Mouse (Mus musculus): ENCODE results near the gene Sema3c.

The Sema3c gene

DNA sequence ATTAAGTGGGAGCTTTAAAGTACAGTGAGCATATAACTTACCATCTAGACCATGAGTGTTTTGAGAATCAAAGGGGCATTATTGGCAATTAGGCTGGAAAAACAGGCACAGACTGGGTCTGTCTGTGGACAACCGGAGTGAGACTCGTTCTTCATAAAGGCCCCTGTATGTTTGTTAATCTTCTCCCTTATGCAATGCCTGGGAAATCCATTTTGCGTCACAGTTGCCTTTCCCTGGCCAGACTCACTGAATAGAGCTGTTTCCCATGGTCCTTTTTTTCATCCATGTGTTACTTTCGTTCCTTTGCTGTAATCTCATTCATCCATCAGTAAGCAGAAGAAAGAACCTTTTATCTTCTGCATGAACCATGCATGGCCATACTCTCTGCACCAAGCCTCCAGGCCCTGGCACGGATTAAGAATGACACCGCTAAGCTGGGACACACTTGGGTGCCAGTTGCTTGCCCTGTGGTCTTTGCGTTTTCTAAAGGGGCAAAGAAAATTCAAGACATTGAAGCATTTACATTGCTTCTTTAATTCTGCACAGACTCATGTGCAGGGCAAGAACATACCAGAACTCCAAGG is 73.7 kb downstream of the Sema3c start:
- no peak for DNase-seq (ENCODE audit: low spot score)

DNA sequence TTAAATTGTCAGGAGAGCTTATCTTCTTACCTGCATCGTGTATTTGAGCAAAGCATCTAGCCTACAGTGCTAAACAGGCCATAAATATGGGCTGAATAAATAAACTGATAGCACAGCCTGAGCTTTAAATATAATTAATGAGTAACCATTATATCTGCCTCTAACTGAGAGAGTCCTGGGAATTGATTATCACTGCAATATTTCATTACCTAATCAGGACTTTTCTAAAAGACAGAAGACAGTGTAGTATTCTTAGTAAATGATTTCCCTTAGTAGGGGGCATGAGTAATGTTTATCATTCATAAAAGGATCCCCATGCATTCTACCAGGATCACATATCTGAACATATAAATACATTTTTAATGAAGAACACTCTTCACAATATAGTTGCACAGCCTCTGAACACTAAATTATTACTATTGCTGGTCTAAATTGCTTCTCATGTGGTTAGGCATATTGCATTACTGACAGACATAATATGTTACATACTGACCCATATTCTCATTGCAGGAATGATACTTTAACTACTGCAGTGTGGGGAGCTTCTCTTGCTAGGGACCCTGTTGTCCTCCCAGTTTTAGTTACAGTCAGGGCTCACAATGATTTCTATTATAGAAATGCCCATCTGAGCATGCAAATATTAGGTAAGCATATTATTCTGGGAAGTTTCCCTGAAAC is 74.9 kb downstream of the Sema3c start:
- no peak for DNase-seq (ENCODE audit: low spot score)

- DNase-seq (ENCODE audit: low spot score): no peak
Observed at GRCm38 (mm10) chr5:17661223-17661622, 87.1 kb downstream of the Sema3c start.

DNA sequence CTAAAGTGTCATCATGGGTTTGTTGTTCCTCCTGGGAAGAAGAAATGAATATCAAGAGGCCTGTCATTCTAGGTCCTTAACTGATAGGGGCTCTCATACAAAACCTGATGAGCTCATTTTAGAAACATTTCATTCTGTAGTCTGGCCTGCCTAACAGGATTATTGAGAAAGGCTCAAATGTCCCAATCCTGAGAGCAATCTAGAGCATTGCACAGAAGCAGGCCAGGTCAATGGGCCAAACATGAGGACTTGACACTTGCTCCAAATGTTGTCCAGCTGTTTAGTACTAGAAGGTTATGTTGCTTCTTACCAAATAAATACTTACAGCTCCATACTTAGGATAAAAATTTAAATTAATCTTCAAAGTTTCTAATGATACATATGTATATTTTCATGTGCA is 97.3 kb downstream of the Sema3c start:
- no peak for DNase-seq (ENCODE audit: low spot score)

DNA sequence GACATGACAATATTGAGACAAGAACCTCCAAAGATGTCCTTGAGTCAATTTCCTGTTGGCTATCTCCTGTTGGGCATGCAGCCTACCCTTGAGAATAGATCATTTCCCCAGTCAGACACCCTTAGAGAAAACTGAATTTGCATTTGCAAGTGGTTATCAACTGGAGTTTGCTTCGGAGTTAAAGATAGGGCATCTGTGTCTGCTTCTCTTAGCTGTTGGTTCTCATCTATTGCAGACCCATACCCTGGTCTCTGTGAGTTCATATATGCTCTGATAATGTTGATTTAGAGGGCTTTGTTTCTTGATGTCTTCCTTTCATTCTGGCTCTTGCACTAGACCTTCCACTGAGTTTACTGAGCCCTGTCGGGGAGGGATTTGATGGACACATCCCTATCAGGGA is 106.8 kb downstream of the Sema3c start:
- no peak for DNase-seq (ENCODE audit: low spot score)

DNA sequence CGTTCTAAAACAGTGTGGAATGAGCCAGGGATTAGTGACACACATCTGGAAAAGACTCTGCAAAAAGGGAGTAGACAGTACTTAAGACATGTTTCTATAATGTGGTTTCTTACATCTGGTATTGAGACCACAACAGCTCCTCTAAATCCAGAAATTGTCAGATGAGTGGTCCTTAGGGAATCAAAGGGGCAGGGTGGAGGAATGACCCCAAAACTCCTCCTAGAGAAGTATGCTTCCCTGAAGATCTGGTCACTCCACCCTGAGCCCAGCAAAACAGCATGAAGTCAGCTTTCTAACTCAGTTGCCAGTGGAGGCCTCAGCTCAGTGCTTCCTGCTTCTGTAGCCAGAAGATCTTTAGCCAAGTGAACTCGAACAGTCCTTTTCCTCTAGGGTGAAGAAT is 115.0 kb downstream of the Sema3c start:
- DNase-seq (ENCODE audit: low spot score): peak; percentile 14

DNA sequence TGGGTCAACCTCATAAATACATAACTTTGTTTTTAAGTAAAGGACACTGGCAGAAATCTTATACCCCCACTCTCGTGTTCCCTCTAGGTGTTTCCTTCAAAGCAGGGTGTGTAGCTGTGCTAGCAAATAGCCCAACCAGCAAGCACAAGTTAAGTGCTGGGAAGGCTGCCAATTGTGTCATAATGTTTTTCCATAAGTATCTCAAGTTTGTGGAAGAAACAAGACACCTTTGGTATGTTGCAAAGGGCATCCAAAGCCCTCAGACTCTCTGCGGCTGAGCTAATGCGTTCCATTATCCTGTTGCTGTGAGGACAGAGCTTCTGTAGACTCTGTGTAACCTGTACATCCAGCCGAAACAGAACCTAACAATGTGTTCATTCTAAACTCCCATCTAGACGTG is 115.5 kb downstream of the Sema3c start:
- DNase-seq (ENCODE audit: low spot score): no peak

- DNase-seq (ENCODE audit: low spot score): peak; percentile 35
Observed at GRCm38 (mm10) chr5:17695366-17695765, 121.3 kb downstream of the Sema3c start.

DNA sequence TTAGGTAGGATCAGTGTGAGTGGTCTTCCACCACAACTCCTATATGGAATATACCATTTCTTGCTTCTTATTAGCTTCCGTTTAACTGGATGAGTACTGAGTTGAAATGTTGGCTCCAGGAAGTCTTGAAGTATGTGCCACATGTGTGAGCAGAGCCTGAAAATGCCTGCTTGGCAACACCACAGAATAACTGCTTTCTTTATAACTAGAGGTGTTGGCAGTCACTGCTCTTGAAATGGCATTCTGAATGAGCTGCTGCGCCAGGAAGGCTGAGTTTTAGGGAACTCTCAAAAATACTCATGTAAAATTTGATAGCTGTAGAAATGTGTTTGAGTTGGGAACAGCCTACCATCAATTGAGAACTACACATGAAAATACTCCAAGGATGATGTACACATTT is 124.8 kb downstream of the Sema3c start:
- no peak for DNase-seq (ENCODE audit: low spot score)

DNA sequence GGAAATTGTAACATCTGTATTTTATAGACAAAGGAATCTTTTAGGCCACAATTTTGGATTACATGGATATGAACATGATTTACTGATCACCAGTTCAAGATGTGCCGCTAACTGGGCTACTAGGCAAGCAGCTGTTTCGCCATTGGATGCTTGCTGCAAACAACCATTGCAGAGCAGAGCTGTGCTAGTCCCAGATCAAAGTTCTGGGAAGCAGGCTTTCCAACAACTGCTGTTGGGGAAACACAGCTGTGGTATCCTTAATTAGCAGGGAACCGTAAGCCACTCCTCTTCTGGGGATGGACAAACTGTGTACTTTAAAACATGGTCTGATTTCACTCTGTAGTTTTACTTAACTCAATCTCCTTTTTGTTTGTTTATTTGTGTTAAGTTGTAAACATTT is 130.1 kb downstream of the Sema3c start:
- no peak for DNase-seq (ENCODE audit: low spot score)

DNA sequence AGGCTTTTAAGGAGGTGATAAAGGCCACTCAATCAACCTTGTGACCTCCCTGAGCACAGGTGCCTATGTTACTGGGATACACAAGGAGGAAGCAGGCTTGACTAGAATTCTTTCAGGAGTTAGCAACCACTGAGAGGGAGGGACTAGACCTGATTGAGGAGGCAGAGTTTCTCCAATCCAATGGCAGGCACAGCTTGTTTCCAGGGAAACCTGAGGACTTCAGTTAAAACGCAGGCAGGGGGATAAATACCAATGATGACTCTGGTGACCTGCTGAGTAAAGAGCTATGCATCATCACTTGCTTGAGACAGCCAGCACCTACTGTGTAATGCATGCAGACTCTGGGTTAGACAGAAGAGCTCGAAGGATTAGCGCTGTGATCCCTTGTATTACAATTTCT is 133.0 kb downstream of the Sema3c start:
- DNase-seq (ENCODE audit: low spot score): no peak

DNA sequence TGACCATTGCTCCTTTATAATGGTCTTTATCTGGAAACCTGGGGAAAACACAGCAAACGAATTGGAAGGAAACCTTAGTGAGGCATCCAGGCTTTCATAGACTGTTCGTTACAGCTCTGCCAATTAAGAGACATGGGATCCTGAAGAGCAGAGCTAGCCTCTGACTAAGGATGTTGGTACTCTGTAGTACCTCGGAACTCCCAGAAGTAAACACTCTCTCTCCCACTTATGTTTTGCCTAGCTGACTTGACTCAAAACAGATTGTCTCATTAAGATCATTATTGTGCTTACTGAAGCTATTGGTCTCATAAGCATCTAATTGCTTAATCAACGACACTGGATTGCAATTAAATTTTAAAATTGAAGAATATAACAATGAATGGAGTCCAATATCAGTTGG is 138.3 kb downstream of the Sema3c start:
- DNase-seq (ENCODE audit: low spot score): no peak

- DNase-seq (ENCODE audit: low spot score): no peak
Observed at GRCm38 (mm10) chr5:17715206-17715605, 141.1 kb downstream of the Sema3c start.

- no peak for DNase-seq (ENCODE audit: low spot score)
Observed at GRCm38 (mm10) chr5:17720011-17720410, 145.9 kb downstream of the Sema3c start.

GRCm38 (mm10) chr5:17724031-17724430 is 149.9 kb downstream of the Sema3c start:
- no peak for DNase-seq (ENCODE audit: low spot score)

DNA sequence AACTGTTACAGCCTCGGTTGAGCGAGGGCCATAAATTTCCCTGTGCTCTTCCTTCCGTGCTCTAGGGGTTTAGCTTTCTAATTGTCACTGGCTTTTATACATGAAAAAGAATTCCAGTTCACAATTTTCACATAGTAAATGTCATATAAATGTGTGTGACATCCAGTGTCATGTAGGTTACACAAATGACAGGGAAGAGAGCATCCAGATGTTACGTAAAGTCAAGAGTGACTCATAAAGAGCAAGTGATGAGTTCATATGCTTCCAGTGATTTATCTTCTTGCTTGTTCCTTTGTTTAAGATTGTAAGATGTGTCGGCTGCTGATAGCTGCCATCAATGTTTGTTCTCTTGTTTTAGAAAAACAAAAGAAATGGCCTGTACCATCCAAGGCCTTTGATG is 154.0 kb downstream of the Sema3c start:
- DNase-seq (ENCODE audit: low spot score): no peak

GRCm38 (mm10) chr5:17739805-17740204 is 165.7 kb downstream of the Sema3c start:
- no peak for DNase-seq (ENCODE audit: low spot score)

DNA sequence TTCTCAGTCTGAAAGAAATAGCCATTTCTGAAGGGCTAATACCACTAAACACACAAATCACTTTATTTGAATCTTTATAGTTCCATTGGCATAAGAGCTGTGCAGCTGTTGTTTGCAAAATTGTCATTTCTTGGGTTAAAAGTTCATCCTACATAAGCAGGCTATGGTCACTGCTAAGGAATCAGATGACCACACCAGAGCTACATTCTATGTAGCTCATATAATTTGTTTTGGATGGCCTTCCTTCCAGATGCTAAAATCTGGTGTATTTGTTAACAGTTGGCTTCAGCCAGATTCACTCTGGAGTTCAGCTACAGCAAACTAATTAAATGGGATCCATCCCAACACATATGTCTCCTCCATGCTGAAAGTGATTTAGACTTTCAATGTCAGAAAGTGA is 172.4 kb downstream of the Sema3c start:
- DNase-seq (ENCODE audit: low spot score): no peak

DNA sequence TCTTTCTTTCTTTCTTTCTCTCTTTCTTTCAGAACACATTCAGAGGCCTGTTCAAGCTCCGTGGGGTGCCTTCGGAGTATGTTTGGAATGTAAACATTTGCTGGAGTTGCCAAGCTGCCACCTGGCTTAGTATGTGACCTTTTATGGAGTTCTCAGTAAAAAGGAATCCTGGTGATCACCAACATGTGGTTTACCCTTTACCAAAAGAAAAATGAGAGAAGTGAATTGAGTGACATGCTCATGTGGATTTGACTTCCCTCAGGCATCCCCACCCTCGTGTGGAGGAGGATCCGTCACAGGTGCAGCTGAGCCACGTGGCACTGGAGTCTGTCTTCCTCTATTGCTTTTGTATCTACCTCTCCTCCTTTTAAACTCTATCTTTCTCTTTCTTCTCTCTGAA is 173.1 kb downstream of the Sema3c start:
- no peak for DNase-seq (ENCODE audit: low spot score)

DNA sequence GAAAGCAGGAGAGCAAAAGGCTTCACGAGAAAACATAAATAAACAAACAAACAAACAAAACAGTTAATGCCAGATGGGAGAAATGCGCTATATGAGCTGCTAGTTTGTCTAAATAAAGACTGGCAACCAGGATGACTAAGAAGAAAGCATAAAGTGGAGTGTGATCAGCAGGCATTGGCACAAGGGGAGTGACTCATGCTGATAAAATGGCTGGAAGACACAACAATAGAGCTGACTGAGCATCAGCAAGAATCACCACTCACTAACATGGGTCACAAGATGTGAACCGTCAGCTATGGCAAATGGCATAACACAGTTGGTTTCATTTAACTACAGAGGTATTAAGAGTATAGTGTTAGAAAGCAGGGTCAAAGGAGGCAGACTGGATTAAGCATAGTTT is 174.2 kb downstream of the Sema3c start:
- DNase-seq (ENCODE audit: low spot score): no peak

- DNase-seq (ENCODE audit: low spot score): no peak
Observed at GRCm38 (mm10) chr5:17753471-17754005, 179.5 kb downstream of the Sema3c start.

GRCm38 (mm10) chr5:17766006-17766677 is 192.1 kb downstream of the Sema3c start:
- no peak for DNase-seq (ENCODE audit: low spot score)

- no peak for DNase-seq (ENCODE audit: low spot score)
Observed at GRCm38 (mm10) chr5:17770328-17770727, 196.2 kb downstream of the Sema3c start.

All from testis, postnatal 14 days (tissue).